Mouse (Mus musculus) forebrain, embryonic 15.5 days (tissue): ENCODE results near the gene Lars2. TPM values are rescaled to one million over a fixed set of nuclear protein-coding genes. Genes with fewer than 3 reads are reported as not detected.
"Not testable (repeated sequence)": the region's sequence is repeated elsewhere in the genome, so short reads cannot be mapped to it uniquely, and the experiment has no call there.

Experiments
- ATAC-seq: fragments of 200-750 bp; cut with Nextera tagmentation; replicated peaks from 2 replicates; pipeline ENCODE4 v1.8.0; 2017; ENCODE audit warnings: mild to moderate bottlenecking, moderate TSS enrichment, moderate library complexity
- H3K27ac ChIP-seq: fragments of 300-500 bp; sonication (generic); replicated peaks from 2 replicates; pipeline ENCODE4 v1.5.1; 2015; ENCODE audit warnings: mild to moderate bottlenecking, inconsistent platforms
- H3K27me3 ChIP-seq: fragments of 300-500 bp; sonication (generic); 2 replicates; pipeline ENCODE4 v1.6.1; 2015; ENCODE audit warnings: inconsistent platforms
- H3K36me3 ChIP-seq: fragments of 300-500 bp; sonication (generic); 2 replicates; pipeline ENCODE4 v1.6.1; 2015; ENCODE audit warnings: mild to moderate bottlenecking, inconsistent platforms
- H3K4me1 ChIP-seq: fragments of 300-500 bp; sonication (generic); 2 replicates; pipeline ENCODE4 v1.6.1; 2015; ENCODE audit warnings: inconsistent platforms
- H3K4me2 ChIP-seq: fragments of 300-500 bp; sonication (generic); replicated peaks from 2 replicates; pipeline ENCODE4 v1.6.1; 2015; ENCODE audit warnings: mild to moderate bottlenecking, inconsistent platforms
- H3K4me3 ChIP-seq: fragments of 300-500 bp; sonication (generic); 2 replicates; pipeline ENCODE4 v1.5.1; 2015; ENCODE audit warnings: mild to moderate bottlenecking, inconsistent platforms
- H3K9ac ChIP-seq: fragments of 300-500 bp; sonication (generic); replicated peaks from 2 replicates; pipeline ENCODE4 v1.6.1; 2015; ENCODE audit warnings: mild to moderate bottlenecking, inconsistent platforms
- H3K9me3 ChIP-seq: fragments of 300-500 bp; sonication (generic); 2 replicates; pipeline ENCODE4 v1.6.1; 2016; ENCODE audit warnings: inconsistent platforms
- WGBS: fragments of 180-500 bp; shearing (Covaris S2); methylation state at CpG from one replicate; pipeline ENCODE4 v1.1.7; 2015; ENCODE audit warnings: mixed read lengths; 5-methylcytosine and 5-hydroxymethylcytosine counted together
- polyA plus RNA-seq: library from polyadenylated mRNA; unstranded; fragments of >200 nt; fragmentation: Nextera tagmentation; extraction: Ambion mirVana; gene quantifications from 2 replicates; pipeline ENCODE4 v1.2.1, GENCODE M21; 2015

Lars2 gene
- polyA plus RNA-seq, 1 experiment from 2014 or later = 924 TPM

DNA sequence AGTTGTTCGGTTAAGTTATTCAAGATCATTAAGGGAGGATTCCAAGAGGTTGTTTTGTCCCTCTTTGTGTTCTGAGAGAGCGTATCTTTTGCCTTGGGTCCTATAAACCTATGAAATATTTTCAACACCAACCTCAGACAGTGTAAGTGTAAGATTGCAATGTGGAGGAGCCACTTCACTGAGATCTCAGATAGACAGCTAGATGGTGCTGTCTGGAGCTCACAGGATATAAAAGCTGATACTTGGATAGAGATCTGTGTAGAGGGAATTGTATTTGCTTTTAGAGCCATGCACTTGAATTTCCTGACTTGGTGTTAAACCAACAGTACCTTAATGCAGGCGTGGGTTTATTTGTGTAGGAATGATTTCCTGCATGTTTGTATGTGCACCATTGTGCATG, 35.5 kb downstream of the Lars2 start:
- Histone ChIP-seq H3K9ac (no peak overlapping the region), H3K4me1 (0 out of 2 replicates have a peak, but pooled peaks cover 4% of the 10 kb centered on the region), H3K27me3 (no peaks in the 10 kb centered on the region), H3K4me3 (no peak overlapping the region), H3K4me2 (no peak overlapping the region), H3K9me3 (no peaks in the 10 kb centered on the region), H3K27ac (no peak overlapping the region), H3K36me3 (no peaks in the 10 kb centered on the region)
- 88% methylated on average over 3 of the region's 3 CpGs for whole genome bisulfite sequencing
- ATAC-seq = no peak

GRCm38 (mm10) chr9:123403031-123403430, 36.3 kb downstream of the Lars2 start:
- Histone ChIP-seq H3K36me3 (no peaks in the 10 kb centered on the region), H3K9me3 (no peaks in the 10 kb centered on the region), H3K9ac (no peak overlapping the region), H3K27me3 (no peaks in the 10 kb centered on the region), H3K27ac (no peak overlapping the region), H3K4me2 (no peak overlapping the region), H3K4me1 (no peaks in the 10 kb centered on the region), H3K4me3 (no peak overlapping the region)
- WGBS = 78% methylated on average over 3 of the region's 3 CpGs
- ATAC-seq = no peak

DNA sequence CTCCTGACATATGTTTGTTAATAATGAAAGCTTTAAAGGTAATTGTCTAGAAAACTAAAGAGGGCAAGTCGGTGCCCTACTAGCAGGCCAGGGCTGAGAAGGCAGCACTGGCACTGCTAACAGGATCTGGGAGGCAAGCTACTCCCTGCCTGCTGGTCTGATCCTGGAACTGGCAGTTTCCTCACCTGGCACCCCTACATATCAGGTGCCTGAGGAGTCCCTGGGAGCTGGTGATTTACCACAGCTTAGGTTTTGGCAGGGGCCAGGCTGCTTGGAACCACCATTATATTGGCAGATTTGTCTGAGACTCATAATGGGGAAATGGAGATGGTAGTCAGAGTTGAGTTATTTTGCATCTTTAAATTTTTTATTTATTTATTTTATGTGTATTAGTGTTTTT, 38.5 kb downstream of the Lars2 start:
- Histone ChIP-seq H3K9ac (no peak overlapping the region), H3K9me3 (no peaks in the 10 kb centered on the region), H3K4me3 (no peak overlapping the region), H3K4me1 (no peaks in the 10 kb centered on the region), H3K4me2 (no peak overlapping the region), H3K36me3 (no peaks in the 10 kb centered on the region), H3K27ac (no peak overlapping the region), H3K27me3 (no peaks in the 10 kb centered on the region)
- 100% methylated on average over 1 of the region's 1 CpGs for WGBS
- no peak for ATAC-seq

DNA sequence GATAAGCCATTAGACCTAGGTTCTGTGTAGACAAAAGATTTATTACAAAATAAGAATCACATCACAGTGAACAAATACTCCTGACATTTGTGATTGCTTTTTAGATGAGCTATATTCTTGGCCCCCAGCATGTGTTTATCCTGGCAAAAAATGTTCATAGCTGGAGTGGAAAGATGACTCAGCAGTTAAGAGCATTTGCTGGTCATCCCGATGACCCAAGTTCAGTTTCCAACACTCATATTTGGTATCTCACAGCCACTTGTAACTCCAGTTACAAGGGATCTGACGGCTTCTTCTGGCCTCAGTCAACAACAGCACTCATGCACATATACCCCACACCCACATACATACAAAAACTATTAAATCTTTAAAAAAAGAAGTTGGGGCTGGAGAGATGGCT, 42.0 kb downstream of the Lars2 start:
- H3K4me1 ChIP-seq = no peaks in the 10 kb centered on the region
- WGBS = 96% methylated on average over 2 of the region's 2 CpGs

GRCm38 (mm10) chr9:123429863-123430262, 63.1 kb downstream of the Lars2 start:
- no peak overlapping the region for H3K4me3 ChIP-seq
- H3K9ac ChIP-seq = no peak overlapping the region
- no peak overlapping the region for H3K4me2 ChIP-seq
- H3K4me1 ChIP-seq = no peaks in the 10 kb centered on the region
- H3K36me3 ChIP-seq = peaks cover 4% of the 10 kb centered on the region; the same call in 1 of the 2 replicates
- no peak overlapping the region for H3K27ac ChIP-seq
- H3K27me3 ChIP-seq = no peaks in the 10 kb centered on the region
- no peak for ATAC-seq
- 82% methylated on average over 4 of the region's 4 CpGs for WGBS
- H3K9me3 ChIP-seq = no peaks in the 10 kb centered on the region

More for the DNA sequence above, 42.0 kb downstream of the Lars2 start:
- ATAC-seq = no peak
- peaks cover 6% of the 10 kb centered on the region; the same call in 1 of the 2 replicates for H3K36me3 ChIP-seq
- H3K9ac ChIP-seq = no peak overlapping the region
- H3K9me3 ChIP-seq = no peaks in the 10 kb centered on the region
- H3K4me3 ChIP-seq = no peak overlapping the region
- H3K27ac ChIP-seq = no peak overlapping the region
- H3K4me2 ChIP-seq = no peak overlapping the region
- H3K27me3 ChIP-seq = no peaks in the 10 kb centered on the region

GRCm38 (mm10) chr9:123430973-123431372, 64.2 kb downstream of the Lars2 start:
- Histone ChIP-seq H3K4me3 (no peak overlapping the region), H3K27me3 (no peaks in the 10 kb centered on the region), H3K9ac (no peak overlapping the region), H3K27ac (no peak overlapping the region), H3K4me1 (no peaks in the 10 kb centered on the region), H3K4me2 (no peak overlapping the region), H3K36me3 (peaks cover 4% of the 10 kb centered on the region; the same call in 1 of the 2 replicates), H3K9me3 (no peaks in the 10 kb centered on the region)
- ATAC-seq = no peak

- Histone ChIP-seq H3K9ac (no peak overlapping the region), H3K27ac (no peak overlapping the region), H3K9me3 (no peaks in the 10 kb centered on the region), H3K27me3 (no peaks in the 10 kb centered on the region), H3K4me1 (no peaks in the 10 kb centered on the region), H3K36me3 (peaks cover 10% of the 10 kb centered on the region), H3K4me2 (no peak overlapping the region), H3K4me3 (no peak overlapping the region)
- 63% methylated on average over 2 of the region's 2 CpGs for WGBS
- no peak for ATAC-seq
These were observed 71.5 kb downstream of the Lars2 start for GRCm38 (mm10) chr9:123438223-123438622.

GRCm38 (mm10) chr9:123440230-123441058, 73.7 kb downstream of the Lars2 start:
- H3K4me1 ChIP-seq = no peaks in the 10 kb centered on the region
- H3K9ac ChIP-seq = no peak overlapping the region
- no peak overlapping the region for H3K4me3 ChIP-seq
- no peaks in the 10 kb centered on the region for H3K9me3 ChIP-seq
- H3K27me3 ChIP-seq = no peaks in the 10 kb centered on the region
- H3K4me2 ChIP-seq = no peak overlapping the region
- WGBS = 54% methylated on average over 5 of the region's 5 CpGs
- ATAC-seq = no peak
- peaks cover 14% of the 10 kb centered on the region for H3K36me3 ChIP-seq
- H3K27ac ChIP-seq = no peak overlapping the region

GRCm38 (mm10) chr9:123447101-123447500, 80.4 kb downstream of the Lars2 start:
- WGBS = 93% methylated on average over 3 of the region's 3 CpGs
- not testable (repeated sequence) for ATAC-seq

GRCm38 (mm10) chr9:123448594-123448993, 81.9 kb downstream of the Lars2 start:
- Histone ChIP-seq H3K4me1 (no peaks in the 10 kb centered on the region), H3K4me2 (no peak overlapping the region), H3K36me3 (no peaks in the 10 kb centered on the region), H3K4me3 (no peak overlapping the region), H3K27ac (no peak overlapping the region), H3K9me3 (no peaks in the 10 kb centered on the region), H3K27me3 (no peaks in the 10 kb centered on the region), H3K9ac (no peak overlapping the region)
- ATAC-seq = no peak

More at GRCm38 (mm10) chr9:123447101-123447500, 80.4 kb downstream of the Lars2 start:
- H3K27me3 ChIP-seq, H3K27ac ChIP-seq, H3K9ac ChIP-seq, H3K36me3 ChIP-seq, H3K4me1 ChIP-seq, H3K4me3 ChIP-seq, H3K9me3 ChIP-seq, H3K4me2 ChIP-seq: not testable (repeated sequence)

DNA sequence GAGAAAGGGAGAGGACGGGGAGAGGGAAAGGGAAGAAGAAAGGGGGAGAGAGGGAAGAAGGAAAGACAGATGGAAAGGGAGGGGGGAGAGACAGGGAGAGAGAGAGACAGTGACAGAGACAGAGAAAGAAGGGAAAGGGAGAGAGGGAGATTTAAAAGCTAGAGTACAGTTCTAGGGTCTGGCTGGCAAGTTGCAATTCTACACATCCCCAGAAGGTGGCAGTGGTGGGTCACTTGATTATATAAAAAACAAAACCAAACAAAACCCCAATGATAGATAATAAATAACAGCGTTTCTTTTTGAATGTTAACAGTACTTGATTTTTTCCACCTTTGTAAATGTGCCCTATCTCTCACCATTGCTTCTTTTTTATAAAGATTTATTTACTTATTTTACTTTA, 83.4 kb downstream of the Lars2 start:
- Histone ChIP-seq H3K4me1 (no peaks in the 10 kb centered on the region), H3K27ac (no peak overlapping the region), H3K9ac (no peak overlapping the region), H3K27me3 (no peaks in the 10 kb centered on the region), H3K4me3 (no peak overlapping the region), H3K9me3 (no peaks in the 10 kb centered on the region), H3K36me3 (0 out of 2 replicates have a peak, but pooled peaks cover 2% of the 10 kb centered on the region), H3K4me2 (no peak overlapping the region)
- WGBS = 56% methylated on average over 2 of the region's 2 CpGs
- ATAC-seq = no peak

DNA sequence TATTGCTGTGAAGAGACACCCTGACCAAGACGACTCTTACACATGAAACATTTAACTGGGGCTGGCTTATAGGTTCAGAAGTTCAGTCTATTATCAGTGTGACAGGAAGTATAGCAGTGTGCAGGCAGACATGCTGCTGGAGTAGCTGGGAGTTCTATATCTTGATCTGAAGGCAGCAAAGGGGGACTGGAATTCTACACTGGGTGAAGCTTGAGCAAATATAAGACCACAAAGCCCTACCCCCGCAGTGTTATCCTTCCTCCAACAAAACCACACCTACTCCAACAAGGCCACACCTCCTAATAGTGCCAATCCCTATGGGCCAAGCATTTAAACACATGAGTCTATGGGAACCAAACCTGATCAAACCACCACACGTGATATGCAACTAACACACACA, 85.0 kb downstream of the Lars2 start:
- ATAC-seq = no peak
- H3K9ac ChIP-seq = no peak overlapping the region
- H3K9me3 ChIP-seq = no peaks in the 10 kb centered on the region
- no peak overlapping the region for H3K4me3 ChIP-seq
- WGBS = 81% methylated on average over 3 of the region's 3 CpGs
- 0 out of 2 replicates have a peak, but pooled peaks cover 2% of the 10 kb centered on the region for H3K36me3 ChIP-seq
- no peaks in the 10 kb centered on the region for H3K4me1 ChIP-seq
- H3K27me3 ChIP-seq = no peaks in the 10 kb centered on the region
- no peak overlapping the region for H3K4me2 ChIP-seq
- H3K27ac ChIP-seq = no peak overlapping the region
